Mouse (Mus musculus) cerebellum, adult 9-11 months (tissue): ENCODE data around the gene Rbl1.
"Not testable (repeated sequence)": the region's sequence is repeated elsewhere in the genome, so short reads cannot be mapped to it uniquely, and the experiment has no call there.

Source experiments
- DNase-seq: peaks from one replicate; pipeline ENCODE4 v3.0.0; 2022

Gene Rbl1

GRCm38 (mm10) chr2:157170626-157171025, 33.7 kb downstream of the Rbl1 start:
- DNase-seq, result no peak

GRCm38 (mm10) chr2:157170166-157170565, 34.2 kb downstream of the Rbl1 start:
- no peak for DNase-seq

- no peak for DNase-seq
Observed at GRCm38 (mm10) chr2:157166371-157167080, 37.8 kb downstream of the Rbl1 start.

GRCm38 (mm10) chr2:157165312-157166224, 38.8 kb downstream of the Rbl1 start:
- DNase-seq, result not testable (repeated sequence)

- DNase-seq, result no peak
Observed at GRCm38 (mm10) chr2:157164101-157164500, 40.2 kb downstream of the Rbl1 start.

- DNase-seq, result no peak
Observed at GRCm38 (mm10) chr2:157156079-157156478, 48.3 kb downstream of the Rbl1 start.

- no peak for DNase-seq
Observed at GRCm38 (mm10) chr2:157153235-157153634, 51.1 kb downstream of the Rbl1 start.

GRCm38 (mm10) chr2:157148417-157148816, 55.9 kb downstream of the Rbl1 start:
- DNase-seq, result no peak

GRCm38 (mm10) chr2:157147397-157148020, 56.8 kb downstream of the Rbl1 start:
- DNase-seq, result no peak

- DNase-seq, result no peak
Observed at GRCm38 (mm10) chr2:157145173-157145572, 59.2 kb downstream of the Rbl1 start.

GRCm38 (mm10) chr2:157144132-157144531, 60.2 kb downstream of the Rbl1 start:
- no peak for DNase-seq

- no peak for DNase-seq
Observed at GRCm38 (mm10) chr2:157141962-157142361, 62.4 kb downstream of the Rbl1 start.

GRCm38 (mm10) chr2:157139251-157139802, 65.0 kb downstream of the Rbl1 start:
- DNase-seq, result no peak

GRCm38 (mm10) chr2:157138808-157139207, 65.5 kb downstream of the Rbl1 start:
- DNase-seq, result no peak

- DNase-seq, result no peak
Observed at GRCm38 (mm10) chr2:157137959-157138731, 66.2 kb downstream of the Rbl1 start.

GRCm38 (mm10) chr2:157136646-157137045, 67.7 kb downstream of the Rbl1 start:
- peak; percentile 20 for DNase-seq

GRCm38 (mm10) chr2:157136176-157136575, 68.2 kb downstream of the Rbl1 start:
- no peak for DNase-seq

GRCm38 (mm10) chr2:157135529-157136120, 68.7 kb downstream of the Rbl1 start:
- no peak for DNase-seq

- peak; percentile 95 for DNase-seq
Observed at GRCm38 (mm10) chr2:157135014-157135413, 69.3 kb downstream of the Rbl1 start, which contains the start of gene Samhd1. TSS of gene Samhd1 (minus strand) at chr2:157135265.

GRCm38 (mm10) chr2:157134479-157134931, 69.8 kb downstream of the Rbl1 start:
- no peak for DNase-seq

GRCm38 (mm10) chr2:157133769-157134478, 70.4 kb downstream of the Rbl1 start:
- no peak for DNase-seq
